Mouse (Mus musculus) sigmoid colon, adult 10 weeks (tissue): ENCODE measurements around the gene Kir3dl2. TPM values are rescaled to one million over a fixed set of nuclear protein-coding genes. Genes with fewer than 3 reads are reported as not detected.

ENCODE experiments used
- polyA plus RNA-seq: library from polyadenylated mRNA; stranded (reverse); fragments of 350-450 nt; fragmentation: Illumina TruSeq; extraction: RNeasy Lipid Tissue Mini Kit (QIAGEN cat#74804); gene quantifications from one replicate; pipeline ENCODE4 v1.2.3, GENCODE M21; 2014; ENCODE audit warnings: low read depth, low replicate concordance

The Kir3dl2 gene
- polyA plus RNA-seq: not detected

DNA sequence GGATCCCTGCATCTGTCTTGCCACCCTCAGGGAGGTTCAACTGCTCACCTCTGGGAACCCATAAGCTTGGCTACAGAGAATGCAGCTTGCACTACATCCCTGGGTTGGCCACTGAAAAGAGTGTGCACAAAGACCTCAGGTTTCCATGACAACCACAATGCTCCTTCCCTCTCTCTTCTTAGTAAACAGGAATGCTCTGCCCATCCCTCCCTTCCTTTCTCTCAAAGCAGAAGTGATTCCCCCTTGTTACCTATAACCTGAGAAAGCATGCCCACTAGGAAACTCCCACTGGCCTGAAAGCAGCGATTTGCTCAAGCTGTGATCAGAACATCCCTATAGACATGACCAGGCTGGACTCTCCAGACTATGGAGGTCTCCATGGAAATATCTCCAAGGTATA, at the start of gene Kir3dl2:
Gene Kir3dl2, minus strand, starts transcription at position 101 of the 400 bp plus-strand sequence.

GRCm38 (mm10) chrX:136590199-136590896, 46.5 kb upstream of the Kir3dl2 start, which contains the start of gene Tceal3:
Gene Tceal3 (plus strand): TSS chrX:136590842.

GRCm38 (mm10) chrX:136517699-136518098, 26.2 kb downstream of the Kir3dl2 start, which contains the start of gene Kir3dl1:
Gene Kir3dl1 (plus strand): TSS chrX:136517999.

Other genes starting within 250 kb of the Kir3dl2 start
- gene Kir3dl1, start 26.1 kb downstream of the Kir3dl2 start, polyA plus RNA-seq: not detected
- 2.6 TPM for gene Tceal3, start 46.8 kb upstream of the Kir3dl2 start, polyA plus RNA-seq
- 8.6 TPM for gene Tceal1, start 163.9 kb upstream of the Kir3dl2 start, polyA plus RNA-seq
- 519 TPM for gene Morf4l2, start 199.6 kb upstream of the Kir3dl2 start, polyA plus RNA-seq
- gene Glra4, start 236.1 kb upstream of the Kir3dl2 start, polyA plus RNA-seq: not detected